Mouse (Mus musculus): ENCODE results near the gene Ptprg.

Gene Ptprg

GRCm38 (mm10) chr14:11619606-11620005 lies 66.3 kb downstream of the Ptprg start:
- DNase-seq (ENCODE audit: low read depth), result no peak

- no peak for DNase-seq (ENCODE audit: low read depth)
Observed at GRCm38 (mm10) chr14:11620314-11620713, 67.0 kb downstream of the Ptprg start.

- DNase-seq (ENCODE audit: low read depth), result no peak
Observed at GRCm38 (mm10) chr14:11620962-11621568, 67.7 kb downstream of the Ptprg start.

GRCm38 (mm10) chr14:11623576-11623975 lies 70.2 kb downstream of the Ptprg start:
- DNase-seq (ENCODE audit: low read depth), result no peak

GRCm38 (mm10) chr14:11630736-11631135 lies 77.4 kb downstream of the Ptprg start:
- no peak for DNase-seq (ENCODE audit: low read depth)

- no peak for DNase-seq (ENCODE audit: low read depth)
Observed at GRCm38 (mm10) chr14:11631505-11631904, 78.2 kb downstream of the Ptprg start.

- DNase-seq (ENCODE audit: low read depth), result no peak
Observed at GRCm38 (mm10) chr14:11637673-11638072, 84.3 kb downstream of the Ptprg start.

- DNase-seq (ENCODE audit: low read depth), result no peak
Observed at GRCm38 (mm10) chr14:11639366-11639765, 86.0 kb downstream of the Ptprg start.

GRCm38 (mm10) chr14:11640372-11640771 lies 87.0 kb downstream of the Ptprg start:
- DNase-seq (ENCODE audit: low read depth), result no peak

- no peak for DNase-seq (ENCODE audit: low read depth)
Observed at GRCm38 (mm10) chr14:11640996-11641395, 87.7 kb downstream of the Ptprg start.

GRCm38 (mm10) chr14:11642977-11643376 lies 89.6 kb downstream of the Ptprg start:
- no peak for DNase-seq (ENCODE audit: low read depth)

GRCm38 (mm10) chr14:11657374-11657773 lies 104.0 kb downstream of the Ptprg start:
- DNase-seq (ENCODE audit: low read depth), result no peak

- no peak for DNase-seq (ENCODE audit: low read depth)
Observed at GRCm38 (mm10) chr14:11663661-11664215, 110.4 kb downstream of the Ptprg start.

- DNase-seq (ENCODE audit: low read depth), result no peak
Observed at GRCm38 (mm10) chr14:11664302-11664701, 111.0 kb downstream of the Ptprg start.

GRCm38 (mm10) chr14:11665046-11665445 lies 111.7 kb downstream of the Ptprg start:
- no peak for DNase-seq (ENCODE audit: low read depth)

GRCm38 (mm10) chr14:11667762-11668161 lies 114.4 kb downstream of the Ptprg start:
- no peak for DNase-seq (ENCODE audit: low read depth)

- no peak for DNase-seq (ENCODE audit: low read depth)
Observed at GRCm38 (mm10) chr14:11670847-11671246, 117.5 kb downstream of the Ptprg start.

- no peak for DNase-seq (ENCODE audit: low read depth)
Observed at GRCm38 (mm10) chr14:11672981-11673547, 119.7 kb downstream of the Ptprg start.

- DNase-seq (ENCODE audit: low read depth), result no peak
Observed at GRCm38 (mm10) chr14:11678201-11678600, 124.9 kb downstream of the Ptprg start.

GRCm38 (mm10) chr14:11679741-11680140 lies 126.4 kb downstream of the Ptprg start:
- DNase-seq (ENCODE audit: low read depth), result no peak

GRCm38 (mm10) chr14:11680621-11681020 lies 127.3 kb downstream of the Ptprg start:
- DNase-seq (ENCODE audit: low read depth), result no peak

- no peak for DNase-seq (ENCODE audit: low read depth)
Observed at GRCm38 (mm10) chr14:11682441-11682840, 129.1 kb downstream of the Ptprg start.

GRCm38 (mm10) chr14:11683386-11684081 lies 130.2 kb downstream of the Ptprg start:
- DNase-seq (ENCODE audit: low read depth), result no peak
